Mouse (Mus musculus) MEL (cell line): ENCODE measurements around the gene Prkce. TPM values are rescaled to one million over a fixed set of nuclear protein-coding genes. Genes with fewer than 3 reads are reported as not detected.

Experiments used
- DNase-seq: peaks from one replicate; pipeline ENCODE4 v3.0.0; 2011; ENCODE audit warnings: low read depth, low spot score
- H3K27ac ChIP-seq: 2 replicates; pipeline ENCODE4 v1.5.1; 2012; ENCODE audit warnings: low read depth, mild to moderate bottlenecking, control low read depth, low read length, moderate library complexity; ENCODE audit not compliant: control insufficient read depth
- H3K27me3 ChIP-seq, 2 experiments: fragments of 150-350 bp in 1 of 2; sonication (generic) in 1 of 2; 2 replicates each; pipeline ENCODE4 v1.6.1; 2012; ENCODE audit warnings: low read length in 2 of 2, mild to moderate bottlenecking in 2 of 2, improper control_type of control experiment in 1 of 2, moderate library complexity in 1 of 2; ENCODE audit not compliant: insufficient read depth in 2 of 2, control insufficient read depth in 1 of 2
- H3K36me3 ChIP-seq, 2 experiments: 2 replicates each; pipeline ENCODE4 v1.6.1; 2012 to 2014; ENCODE audit warnings: low read length in 2 of 2, improper control_type of control experiment in 1 of 2, inconsistent platforms in 1 of 2, mild to moderate bottlenecking in 1 of 2; ENCODE audit not compliant: insufficient read depth in 2 of 2, control insufficient read depth in 1 of 2
- H3K4me1 ChIP-seq, 2 experiments: fragments of 150-350 bp in 1 of 2; sonication (generic) in 1 of 2; 2 replicates each; pipeline ENCODE4 v1.6.1; 2012; ENCODE audit warnings: low read length in 2 of 2, improper control_type of control experiment in 1 of 2, mild to moderate bottlenecking in 1 of 2; ENCODE audit not compliant: insufficient read depth in 2 of 2, control insufficient read depth in 1 of 2
- H3K4me3 ChIP-seq, 2 experiments: fragments of 150-350 bp in 1 of 2; sonication (generic) in 1 of 2; 2 replicates each; pipeline ENCODE4 v1.5.1; 2012; ENCODE audit warnings: low read depth in 2 of 2, low read length in 2 of 2, mild to moderate bottlenecking in 2 of 2, moderate library complexity in 2 of 2, control low read depth in 1 of 2, improper control_type of control experiment in 1 of 2; ENCODE audit not compliant: control insufficient read depth in 1 of 2, insufficient read depth in 1 of 2
- H3K79me2 ChIP-seq: 2 replicates; pipeline ENCODE4 v1.6.1; 2012; ENCODE audit warnings: mild to moderate bottlenecking, low read length, moderate library complexity; ENCODE audit not compliant: control insufficient read depth, poor library complexity, insufficient read depth
- H3K9ac ChIP-seq: 2 replicates; pipeline ENCODE4 v1.6.1; 2012; ENCODE audit warnings: low read depth, mild to moderate bottlenecking, control low read depth, low read length, moderate library complexity; ENCODE audit not compliant: control insufficient read depth, poor library complexity, severe bottlenecking
- H3K9me3 ChIP-seq: fragments of 150-350 bp; sonication (generic); replicated peaks from 2 replicates; pipeline ENCODE4 v1.6.1; 2012; ENCODE audit warnings: mild to moderate bottlenecking, low read length, improper control_type of control experiment, moderate library complexity; ENCODE audit not compliant: insufficient read depth
- CHD2 ChIP-seq: IDR thresholded peaks from 2 replicates; pipeline ENCODE4 v1.6.1; 2011; ENCODE audit warnings: low read length, improper control_type of control experiment
- E2F4 ChIP-seq: IDR thresholded peaks from 2 replicates; pipeline ENCODE4 v1.6.1; 2011; ENCODE audit warnings: low read depth, low read length, improper control_type of control experiment, borderline replicate concordance
- ELF1 ChIP-seq: IDR thresholded peaks from 2 replicates; pipeline ENCODE4 v1.6.1; 2014; ENCODE audit warnings: low read depth, mild to moderate bottlenecking, inconsistent platforms, low read length, improper control_type of control experiment, moderate library complexity
- GATA1 ChIP-seq: IDR thresholded peaks from 2 replicates; pipeline ENCODE4 v1.6.1; 2011; ENCODE audit warnings: low read depth, low read length, improper control_type of control experiment
- HCFC1 ChIP-seq: IDR thresholded peaks from 2 replicates; pipeline ENCODE4 v1.6.1; 2012; ENCODE audit warnings: low read depth, mild to moderate bottlenecking, inconsistent platforms, low read length, improper control_type of control experiment, moderate library complexity
- JUND ChIP-seq: IDR thresholded peaks from 2 replicates; pipeline ENCODE4 v1.6.1; 2011; ENCODE audit warnings: low read depth, mild to moderate bottlenecking, improper control_type of control experiment, low read length
- KAT2A ChIP-seq: conservative IDR thresholded peaks from 2 replicates; pipeline ENCODE4 v1.6.1; 2012; ENCODE audit warnings: low read depth, low read length, improper control_type of control experiment, inconsistent platforms
- MAFK ChIP-seq: IDR thresholded peaks from 2 replicates; pipeline ENCODE4 v1.6.1; 2011; ENCODE audit warnings: low read depth, mild to moderate bottlenecking, low read length, improper control_type of control experiment, borderline replicate concordance
- MAX ChIP-seq: IDR thresholded peaks from 2 replicates; pipeline ENCODE4 v1.6.1; 2011; ENCODE audit warnings: low read length, improper control_type of control experiment
- MAZ ChIP-seq: IDR thresholded peaks from 2 replicates; pipeline ENCODE4 v1.6.1; 2012; ENCODE audit warnings: low read depth, mild to moderate bottlenecking, inconsistent platforms, low read length, improper control_type of control experiment
- MXI1 ChIP-seq: IDR thresholded peaks from 2 replicates; pipeline ENCODE4 v1.6.1; 2011; ENCODE audit warnings: mild to moderate bottlenecking, low read depth, low read length, improper control_type of control experiment
- MYC ChIP-seq: IDR thresholded peaks from 2 replicates; pipeline ENCODE4 v1.6.1; 2011; ENCODE audit warnings: low read depth, mild to moderate bottlenecking, low read length, improper control_type of control experiment, moderate library complexity
- POLR2AphosphoS2 ChIP-seq: IDR thresholded peaks from 2 replicates; pipeline ENCODE4 v1.6.1; 2011; ENCODE audit warnings: low read length, improper control_type of control experiment
- POLR2AphosphoS5 ChIP-seq: IDR thresholded peaks from 2 replicates; pipeline ENCODE4 v1.6.1; 2012; ENCODE audit warnings: low read depth, borderline replicate concordance, mild to moderate bottlenecking, inconsistent platforms, low read length, moderate library complexity, mixed read lengths
- SIN3A ChIP-seq: IDR thresholded peaks from 2 replicates; pipeline ENCODE4 v1.6.1; 2012; ENCODE audit warnings: low read length, improper control_type of control experiment, inconsistent platforms
- SMC3 ChIP-seq: IDR thresholded peaks from 2 replicates; pipeline ENCODE4 v1.6.1; 2011; ENCODE audit warnings: low read depth, low read length, improper control_type of control experiment
- TAL1 ChIP-seq: IDR thresholded peaks from 2 replicates; pipeline ENCODE4 v1.6.1; 2012; ENCODE audit warnings: mild to moderate bottlenecking, inconsistent platforms, low read length, moderate library complexity, mixed read lengths
- TBP ChIP-seq: IDR thresholded peaks from 2 replicates; pipeline ENCODE4 v1.8.0; 2011; ENCODE audit warnings: low read depth, low read length, improper control_type of control experiment
- USF2 ChIP-seq, 2 experiments: IDR thresholded peaks; 2 replicates each; pipeline ENCODE4 v1.6.1; 2011 to 2012; ENCODE audit warnings: improper control_type of control experiment in 2 of 2, low read length in 2 of 2, borderline replicate concordance in 1 of 2, inconsistent platforms in 1 of 2, low read depth in 1 of 2, mild to moderate bottlenecking in 1 of 2; ENCODE audit not compliant: insufficient read depth in 1 of 2
- ZKSCAN1 ChIP-seq: IDR thresholded peaks from 2 replicates; pipeline ENCODE4 v1.6.1; 2012; ENCODE audit warnings: low read depth, mild to moderate bottlenecking, inconsistent platforms, low read length, improper control_type of control experiment, moderate library complexity
- polyA plus RNA-seq, 2 experiments: library from polyadenylated mRNA; stranded (reverse) in 1 of 2; unstranded in 1 of 2; fragments of >175 nt in 1 of 2; fragments of >200 nt in 1 of 2; gene quantifications; 2 replicates each; pipeline versions ENCODE4 v1.2.1 to v1.2.4; 2012; ENCODE audit warnings: low replicate concordance in 2 of 2, low read depth in 1 of 2; ENCODE audit not compliant: insufficient read length in 2 of 2, insufficient read depth in 1 of 2, missing spikeins in 1 of 2
- total RNA-seq: library from RNA; depleted of rRNA; stranded (reverse); fragments of 300-350 nt; gene quantifications from 2 replicates; pipeline ENCODE4 v1.2.3, GENCODE M21; 2012

Gene Prkce
- total and polyA plus RNA-seq, 3 experiments: 3.0 to 5.3 TPM; not detected in 1

- DNase-seq: no peak
- Histone ChIP-seq H3K9me3 (no peaks in the 10 kb centered on the region), H3K27ac (no peak overlapping the region), H3K9ac (no peak overlapping the region), H3K27me3 (peaks cover 0 to 8% of the 10 kb centered on the region in 2 experiments; a peak in 3 of 4 replicates), H3K4me3 (no peak overlapping the region), H3K36me3 (no peaks in the 10 kb centered on the region), H3K79me2 (no peaks in the 10 kb centered on the region), H3K4me1 (no peaks in the 10 kb centered on the region)
- no peak for TF ChIP-seq ZKSCAN1
- no peak for TF ChIP-seq TBP
- no peak for TF ChIP-seq MYC
- TF ChIP-seq MAFK: no peak
- no peak for TF ChIP-seq GATA1
- TF ChIP-seq ELF1: no peak
- no peak for TF ChIP-seq POLR2AphosphoS2
- TF ChIP-seq MAX: no peak
- TF ChIP-seq JUND: no peak
- no peak for TF ChIP-seq MXI1
- no peak for TF ChIP-seq MAZ
- TF ChIP-seq HCFC1: no peak
- TF ChIP-seq KAT2A: no peak
- no peak for TF ChIP-seq CHD2
- no peak for TF ChIP-seq E2F4
- TF ChIP-seq USF2 (IDR thresholded peaks at IDR 0.05; ENCODE audit: borderline replicate concordance in 1 of 2, insufficient read depth in 1 of 2, low read depth in 1 of 2, low read length in 2 of 2): no peak
- TF ChIP-seq SIN3A: no peak
Observed at GRCm38 (mm10) chr17:86669641-86670373, 502.2 kb downstream of the Prkce start.

DNA sequence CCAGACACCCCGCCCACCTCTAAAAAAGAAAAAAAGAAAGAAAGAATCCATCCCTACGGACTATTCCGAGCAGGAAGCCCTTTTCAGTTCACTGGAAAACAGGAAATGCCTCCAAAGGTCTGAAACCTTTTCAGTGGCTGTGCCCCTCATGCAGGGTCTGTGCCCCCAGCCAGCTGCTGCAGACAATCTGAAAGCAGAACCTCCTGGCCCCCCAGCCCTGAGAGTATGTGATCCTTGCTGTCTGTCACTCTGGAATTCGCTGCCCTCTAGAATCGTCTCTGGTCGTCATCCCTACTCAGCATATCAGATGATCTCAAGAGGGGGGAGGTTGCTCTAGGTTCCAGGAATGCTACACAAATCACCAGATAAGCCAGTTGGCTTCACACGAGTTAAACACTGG, 503.1 kb downstream of the Prkce start:
- Histone ChIP-seq H3K9me3 (no peaks in the 10 kb centered on the region), H3K27ac (no peak overlapping the region), H3K27me3 (peaks cover 0 to 8% of the 10 kb centered on the region in 2 experiments; a peak in 3 of 4 replicates), H3K36me3 (no peaks in the 10 kb centered on the region), H3K79me2 (no peaks in the 10 kb centered on the region), H3K9ac (no peak overlapping the region), H3K4me1 (no peaks in the 10 kb centered on the region)
- no peak for DNase-seq
- TF ChIP-seq KAT2A (no peak), MAFK (no peak), TAL1 (no peak), SMC3 (no peak), POLR2AphosphoS5 (no peak)
- TF ChIP-seq, all 39 proteins: peak for 0
- H3K4me3 ChIP-seq: no peak overlapping the region
